Mouse (Mus musculus): ENCODE measurements at regions not wholly inside any gene's neighbourhood (a gene's known extent, or its start where the extent isn't known, plus 50 kb on each side); places are given as distances from the start of the nearest gene placed in this dataset.

DNA sequence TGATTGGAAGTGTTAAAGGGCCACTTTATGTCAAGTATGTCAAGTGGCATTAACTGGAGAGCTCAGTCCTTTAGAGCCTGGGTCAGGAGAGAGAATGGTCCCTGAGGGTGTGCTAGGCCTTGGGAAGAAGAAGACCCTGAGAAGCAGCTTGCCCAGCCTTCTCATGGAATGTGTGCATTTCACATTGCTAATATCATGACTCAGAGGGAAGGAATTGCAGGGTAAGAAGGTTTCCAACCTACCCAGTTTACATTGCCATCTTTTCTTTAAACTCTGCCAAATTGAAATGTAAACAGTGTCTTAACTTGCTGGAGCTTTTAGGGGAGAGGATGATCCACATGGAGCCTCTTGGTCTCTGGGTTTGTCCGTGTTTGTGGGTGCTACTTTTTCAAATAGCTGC is 117.9 kb upstream of the Sesn3 start:
- H3K27me3 ChIP-seq (ENCODE audit: insufficient read depth, low read length) = no peaks in the 10 kb centered on the region
- 70% methylated on average over 1 of the region's 1 CpGs for WGBS
- H3K4me2 ChIP-seq (ENCODE audit: low read depth, low read length) = no peak overlapping the region
- no peaks in the 10 kb centered on the region for H3K4me1 ChIP-seq (ENCODE audit: insufficient read depth, low read length)
- no peak for TF ChIP-seq CTCF (IDR thresholded peaks at IDR 0.05; ENCODE audit: low read depth)
- ATAC-seq (no peak), DNase-seq (ENCODE audit: low spot score) (no peak)
- no peaks in the 10 kb centered on the region for H3K9me3 ChIP-seq (ENCODE audit: low read length)
- H3K36me3 ChIP-seq (ENCODE audit: insufficient read depth, low read length) = no peaks in the 10 kb centered on the region
- no peak overlapping the region for H3K9ac ChIP-seq (replicated peaks; ENCODE audit: low read length)
- no peak overlapping the region for H3K4me3 ChIP-seq (ENCODE audit: low read length)
- H3K27ac ChIP-seq = no peak overlapping the region

DNA sequence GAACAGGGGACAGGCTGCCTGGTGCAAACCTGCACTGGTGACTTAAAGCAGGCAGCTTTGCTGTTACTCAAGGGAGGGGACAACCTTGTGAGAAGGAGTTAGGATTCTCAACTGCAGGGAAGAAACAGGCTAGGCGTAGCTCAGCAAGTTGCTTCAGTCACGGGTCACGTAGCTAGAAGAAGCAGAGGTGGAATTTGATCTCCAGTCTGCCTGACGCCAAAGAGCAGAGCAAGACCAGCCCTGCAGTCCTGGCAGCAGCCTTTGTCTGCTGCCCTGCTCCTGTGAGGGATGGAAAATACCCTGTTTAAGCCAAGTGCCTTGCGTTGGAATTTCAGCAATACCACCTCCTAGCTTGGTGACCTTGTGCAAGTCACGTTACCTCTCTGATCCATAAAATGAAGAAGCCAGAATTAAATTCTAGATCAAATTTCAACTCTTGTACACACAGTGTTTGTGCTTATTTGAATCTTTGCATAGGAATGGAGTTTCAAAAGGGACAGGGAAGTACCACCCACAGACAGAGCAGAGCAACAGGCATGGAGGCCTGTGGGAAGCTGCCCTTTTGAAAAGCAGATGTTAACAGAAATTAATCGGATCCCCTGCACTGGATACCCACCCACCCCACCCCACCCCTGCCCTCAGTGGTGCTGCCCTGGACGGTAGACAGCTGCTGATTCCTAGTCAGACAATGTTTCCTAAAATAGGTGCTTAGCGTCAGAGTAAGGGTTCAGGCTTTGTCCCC is 116.6 kb upstream of the Sesn3 start:
- no peak for DNase-seq (ENCODE audit: low spot score)
- TF ChIP-seq CTCF (IDR thresholded peaks at IDR 0.05; ENCODE audit: low read depth) = no peak
- no peak for ATAC-seq
- Histone ChIP-seq H3K4me1 (ENCODE audit: insufficient read depth, low read length) (no peaks in the 10 kb centered on the region), H3K36me3 (ENCODE audit: insufficient read depth, low read length) (no peaks in the 10 kb centered on the region), H3K27ac (no peak overlapping the region), H3K4me3 (ENCODE audit: low read length) (no peak overlapping the region), H3K9ac (replicated peaks; ENCODE audit: low read length) (no peak overlapping the region), H3K4me2 (ENCODE audit: low read depth, low read length) (no peak overlapping the region), H3K9me3 (ENCODE audit: low read length) (no peaks in the 10 kb centered on the region), H3K27me3 (ENCODE audit: insufficient read depth, low read length) (no peaks in the 10 kb centered on the region)
- WGBS = 42% methylated on average over 9 of the region's 9 CpGs

DNA sequence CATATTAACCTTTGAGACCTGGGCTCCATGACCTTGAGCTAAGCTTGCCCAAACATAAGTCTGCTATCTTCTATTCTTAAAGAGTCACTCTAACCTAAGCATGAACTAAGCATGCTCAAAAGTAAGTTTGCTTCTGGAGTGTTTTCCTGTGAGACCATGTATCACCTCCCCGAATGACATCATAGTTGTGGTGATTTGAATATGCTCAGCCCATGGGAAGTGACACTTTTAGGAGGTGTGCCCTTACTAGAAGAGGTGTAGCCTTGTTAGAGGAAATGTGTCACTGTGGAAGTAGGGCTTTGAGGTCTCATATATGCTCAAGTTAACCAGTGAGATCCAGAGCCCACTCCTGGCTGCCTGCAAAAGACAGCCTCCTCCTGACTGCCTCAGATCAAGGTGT is 114.7 kb upstream of the Sesn3 start:
- Histone ChIP-seq H3K9ac (replicated peaks; ENCODE audit: low read length) (no peak overlapping the region), H3K36me3 (ENCODE audit: insufficient read depth, low read length) (no peaks in the 10 kb centered on the region), H3K27me3 (ENCODE audit: insufficient read depth, low read length) (no peaks in the 10 kb centered on the region), H3K9me3 (ENCODE audit: low read length) (no peaks in the 10 kb centered on the region), H3K4me3 (ENCODE audit: low read length) (no peak overlapping the region), H3K4me1 (ENCODE audit: insufficient read depth, low read length) (no peaks in the 10 kb centered on the region), H3K4me2 (ENCODE audit: low read depth, low read length) (no peak overlapping the region), H3K27ac (no peak overlapping the region)
- DNase-seq (ENCODE audit: low spot score) = no peak
- no peak for TF ChIP-seq CTCF (IDR thresholded peaks at IDR 0.05; ENCODE audit: low read depth)
- 95% methylated on average over 1 of the region's 1 CpGs for WGBS
- no peak for ATAC-seq

DNA sequence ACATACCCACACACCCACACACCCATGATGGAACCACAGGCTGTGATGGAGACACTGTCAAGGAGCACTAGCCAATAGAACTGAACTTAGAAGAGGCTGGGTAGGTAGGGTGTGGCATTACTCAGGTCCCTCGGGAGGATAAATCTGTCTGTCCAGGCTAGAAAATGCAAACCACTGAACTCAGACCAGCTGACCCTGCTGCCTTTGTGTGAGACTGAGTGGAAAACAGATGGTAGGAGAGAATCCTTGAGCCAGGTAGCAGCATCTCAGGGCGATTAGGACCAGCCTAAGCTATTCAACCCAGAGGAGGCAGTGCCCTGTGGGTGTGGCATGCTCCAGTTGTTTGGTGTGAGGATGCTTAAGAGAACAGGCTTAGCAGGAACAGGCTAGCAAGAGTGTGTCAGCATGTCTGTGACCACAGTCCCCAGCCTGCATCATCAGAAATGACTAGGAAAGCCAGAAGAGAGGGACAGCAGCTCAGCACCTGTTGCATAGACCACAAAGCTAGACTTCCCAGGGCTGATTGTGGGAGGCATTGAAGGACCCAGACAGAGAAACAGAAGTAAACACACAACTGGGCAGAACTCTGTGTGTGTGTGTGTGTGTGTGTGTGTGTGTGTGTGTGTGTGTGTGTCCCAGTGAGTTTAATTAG is 103.2 kb upstream of the Sesn3 start:
- DNase-seq (ENCODE audit: low spot score) = no peak
- H3K27me3 ChIP-seq (ENCODE audit: insufficient read depth, low read length) = no peaks in the 10 kb centered on the region
- peaks cover 22% of the 10 kb centered on the region for H3K4me1 ChIP-seq (ENCODE audit: insufficient read depth, low read length)
- H3K9me3 ChIP-seq (ENCODE audit: low read length) = no peaks in the 10 kb centered on the region
- no peak overlapping the region for H3K27ac ChIP-seq
- ATAC-seq = no peak
- 62% methylated on average over 2 of the region's 2 CpGs for WGBS
- no peak overlapping the region for H3K4me3 ChIP-seq (ENCODE audit: low read length)
- H3K36me3 ChIP-seq (ENCODE audit: insufficient read depth, low read length) = no peaks in the 10 kb centered on the region
- TF ChIP-seq CTCF (IDR thresholded peaks at IDR 0.05; ENCODE audit: low read depth) = no peak
- H3K9ac ChIP-seq (replicated peaks; ENCODE audit: low read length) = no peak overlapping the region
- no peak overlapping the region for H3K4me2 ChIP-seq (ENCODE audit: low read depth, low read length)

DNA sequence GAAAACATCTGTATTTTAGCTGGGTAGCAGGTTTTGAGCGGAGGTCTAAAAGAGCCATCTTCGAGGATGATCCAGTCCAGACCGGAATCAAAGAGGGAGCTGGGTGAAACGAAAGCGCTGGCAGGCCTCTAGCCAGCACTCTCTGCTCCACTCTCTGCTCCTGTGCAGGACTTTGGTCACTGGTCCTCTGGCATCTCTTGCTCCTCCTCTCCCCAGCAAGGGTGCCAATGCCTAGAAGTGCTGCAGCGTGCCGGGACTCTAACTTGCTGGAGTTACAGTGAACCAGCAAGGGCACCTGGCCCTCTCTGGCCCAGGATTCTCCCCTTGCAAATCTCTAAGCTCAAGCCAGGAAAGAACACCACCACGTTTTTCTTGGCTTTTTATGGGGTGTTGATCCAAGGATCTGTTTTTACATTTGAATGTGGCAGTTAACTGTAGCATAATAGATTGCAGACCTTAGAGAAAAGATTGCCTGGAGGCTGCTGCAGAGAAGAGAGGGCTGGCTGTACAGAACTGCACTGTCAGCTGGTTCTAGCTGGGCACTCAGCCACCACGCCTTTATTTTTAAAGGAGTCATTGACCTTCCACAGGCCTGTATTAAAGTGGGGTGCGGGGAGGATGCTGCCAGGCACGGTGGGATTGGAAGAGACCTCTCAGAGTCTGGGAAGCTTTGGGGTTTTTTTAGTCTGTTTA is 101.1 kb upstream of the Sesn3 start:
- 15% methylated on average over 11 of the region's 11 CpGs for WGBS

DNA sequence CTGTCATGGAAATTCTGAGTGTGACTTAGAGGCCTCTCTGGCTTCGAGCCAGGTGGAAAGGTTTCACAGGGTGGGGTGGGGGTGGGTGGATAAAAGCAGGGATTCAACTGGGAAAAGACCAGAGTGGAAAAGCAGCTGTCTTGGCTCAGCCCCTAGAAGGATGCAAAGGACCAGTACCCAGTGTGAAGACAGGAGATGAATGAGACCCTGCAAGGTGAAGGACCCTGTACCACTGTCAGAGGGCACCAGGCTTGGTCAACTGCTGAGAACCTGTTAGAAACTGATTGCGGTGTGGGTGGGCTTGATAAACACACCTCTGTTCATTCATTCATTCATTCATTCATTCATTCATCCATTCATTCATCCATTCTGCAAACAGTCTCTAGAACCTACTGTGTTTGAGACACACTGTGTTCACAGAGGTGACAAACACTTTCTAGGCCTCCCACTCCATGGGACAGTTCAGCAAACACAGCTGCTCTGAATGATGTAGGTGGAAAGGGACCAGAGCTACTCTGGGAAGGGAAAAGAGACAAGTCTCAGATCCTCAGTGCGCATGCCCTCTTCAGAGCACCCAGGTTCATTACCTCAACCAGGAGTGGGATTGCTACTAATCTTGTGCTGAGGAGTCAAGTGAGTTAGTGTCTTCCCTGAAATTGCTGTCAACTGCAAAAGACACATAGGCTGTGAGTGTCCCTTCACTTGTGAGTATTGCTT is 100.4 kb upstream of the Sesn3 start:
- 58% methylated on average over 3 of the region's 3 CpGs for WGBS
- Histone ChIP-seq H3K27me3 (ENCODE audit: insufficient read depth, low read length) (no peaks in the 10 kb centered on the region), H3K27ac (peak overlapping the region; percentile 76), H3K4me3 (ENCODE audit: low read length) (no peak overlapping the region), H3K4me1 (ENCODE audit: insufficient read depth, low read length) (peaks cover 22% of the 10 kb centered on the region), H3K36me3 (ENCODE audit: insufficient read depth, low read length) (no peaks in the 10 kb centered on the region), H3K9me3 (ENCODE audit: low read length) (no peaks in the 10 kb centered on the region), H3K9ac (replicated peaks; ENCODE audit: low read length) (no peak overlapping the region), H3K4me2 (ENCODE audit: low read depth, low read length) (no peak overlapping the region)
- no peak for TF ChIP-seq CTCF (IDR thresholded peaks at IDR 0.05; ENCODE audit: low read depth)
- ATAC-seq (peak; percentile 67), DNase-seq (ENCODE audit: low spot score) (no peak)

More for the DNA sequence above, 101.1 kb upstream of the Sesn3 start:
- Histone ChIP-seq H3K9ac (replicated peaks; ENCODE audit: low read length) (no peak overlapping the region; the same call in 1 of the 2 replicates), H3K36me3 (ENCODE audit: insufficient read depth, low read length) (no peaks in the 10 kb centered on the region), H3K27ac (peak overlapping the region; percentile 76), H3K27me3 (ENCODE audit: insufficient read depth, low read length) (no peaks in the 10 kb centered on the region), H3K4me1 (ENCODE audit: insufficient read depth, low read length) (peaks cover 22% of the 10 kb centered on the region), H3K4me2 (ENCODE audit: low read depth, low read length) (peak overlapping the region; percentile 29; the same call in 1 of the 2 replicates), H3K4me3 (ENCODE audit: low read length) (no peak overlapping the region), H3K9me3 (ENCODE audit: low read length) (no peaks in the 10 kb centered on the region)
- ATAC-seq = peak; percentile 92
- peak; percentile 83 for DNase-seq (ENCODE audit: low spot score)
- no peak for TF ChIP-seq CTCF (IDR thresholded peaks at IDR 0.05; ENCODE audit: low read depth)
